Mouse (Mus musculus): ENCODE results near the gene 0610037L13Rik.

DNA sequence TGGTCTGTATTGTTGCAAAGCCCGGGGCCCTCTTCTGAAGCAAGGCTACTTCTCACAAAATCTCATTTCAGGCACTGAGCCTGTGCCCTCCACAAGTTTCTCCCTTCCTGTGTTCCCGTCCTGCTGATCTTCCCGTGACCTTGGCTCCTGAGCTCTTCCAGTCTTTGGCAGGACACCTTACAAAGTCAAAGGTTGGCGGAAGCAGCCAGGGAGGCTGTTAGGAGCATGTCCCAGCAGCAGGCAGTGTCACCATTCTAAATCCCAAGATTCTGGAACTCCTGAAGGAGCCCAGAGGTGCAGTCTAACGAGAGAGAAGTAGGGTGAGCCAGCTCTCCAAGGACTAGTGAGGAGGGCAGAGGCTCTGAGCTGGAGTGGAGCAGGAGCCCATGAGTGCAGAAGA lies 41.1 kb upstream of the 0610037L13Rik start:
- TF ChIP-seq CTCF (conservative IDR thresholded peaks at IDR 0.05 in 1 of 2, IDR thresholded peaks at IDR 0.05 in 1 of 2; ENCODE audit: low read depth in 2 of 2, low read length in 2 of 2) (no peak), GABPA (IDR thresholded peaks at IDR 0.05; ENCODE audit: insufficient replicate concordance, low read depth, low read length) (no peak), TCF12 (IDR thresholded peaks at IDR 0.05; ENCODE audit: low read depth, low read length) (no peak), POLR2A (IDR thresholded peaks at IDR 0.05; ENCODE audit: low read depth, low read length) (no peak), USF1 (IDR thresholded peaks at IDR 0.05; ENCODE audit: low read depth, low read length) (no peak)

Measured in CH12.LX (cell line).